Mouse (Mus musculus) layer of hippocampus, postnatal 25 days (tissue): ENCODE results near the gene Twist2. TPM values are rescaled to one million over a fixed set of nuclear protein-coding genes. Genes with fewer than 3 reads are reported as not detected.

Experiments used
- DNase-seq, 2 experiments: peaks; one replicate each; pipeline ENCODE4 v3.0.0; 2022; ENCODE audit warnings: mixed read lengths in 2 of 2, low spot score in 1 of 2; ENCODE audit errors: extremely low spot score in 1 of 2
- total RNA-seq, 2 experiments: library from RNA; stranded (reverse); gene quantifications; 2 replicates each; pipeline ENCODE4 v1.2.3; 2021

The Twist2 gene
- 1 to 10 TPM; 1.3 to 1.5 TPM for total RNA-seq

GRCm38 (mm10) chr1:91800967-91801843 is at the start of gene Twist2:
Twist2 (plus strand) TSS chr1:91801461.
- peak in 1 of 2 experiments; percentile 11 for DNase-seq

DNA sequence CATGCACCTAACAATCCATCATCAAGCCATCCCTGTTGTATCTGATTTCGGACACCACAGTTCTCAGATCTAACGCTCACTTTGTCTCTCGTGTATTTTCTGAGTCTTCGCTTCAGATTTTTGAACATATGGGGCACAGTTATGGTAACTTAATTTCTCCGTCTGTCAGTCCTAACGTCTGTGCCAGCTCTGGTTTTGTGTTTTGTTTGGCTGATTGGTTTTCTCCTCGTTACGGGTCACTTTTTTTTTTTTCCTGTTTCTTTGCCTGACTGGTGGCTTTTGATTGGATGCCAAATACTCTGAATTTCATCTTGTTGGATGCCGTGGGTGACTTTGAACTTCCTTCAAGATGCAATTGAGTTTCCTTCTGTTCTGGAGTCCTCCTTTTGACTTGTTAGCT is 48.3 kb upstream of the Twist2 start:
- DNase-seq: no peak

- DNase-seq: peak; percentile 67 to 83
Measured at GRCm38 (mm10) chr1:91755102-91755501, 46.2 kb upstream of the Twist2 start.

- DNase-seq: no peak
Measured at GRCm38 (mm10) chr1:91757292-91757691, 44.0 kb upstream of the Twist2 start.

GRCm38 (mm10) chr1:91758143-91758542 is 43.1 kb upstream of the Twist2 start:
- DNase-seq: no peak

GRCm38 (mm10) chr1:91758600-91759515 is 42.4 kb upstream of the Twist2 start:
- DNase-seq: no peak

DNA sequence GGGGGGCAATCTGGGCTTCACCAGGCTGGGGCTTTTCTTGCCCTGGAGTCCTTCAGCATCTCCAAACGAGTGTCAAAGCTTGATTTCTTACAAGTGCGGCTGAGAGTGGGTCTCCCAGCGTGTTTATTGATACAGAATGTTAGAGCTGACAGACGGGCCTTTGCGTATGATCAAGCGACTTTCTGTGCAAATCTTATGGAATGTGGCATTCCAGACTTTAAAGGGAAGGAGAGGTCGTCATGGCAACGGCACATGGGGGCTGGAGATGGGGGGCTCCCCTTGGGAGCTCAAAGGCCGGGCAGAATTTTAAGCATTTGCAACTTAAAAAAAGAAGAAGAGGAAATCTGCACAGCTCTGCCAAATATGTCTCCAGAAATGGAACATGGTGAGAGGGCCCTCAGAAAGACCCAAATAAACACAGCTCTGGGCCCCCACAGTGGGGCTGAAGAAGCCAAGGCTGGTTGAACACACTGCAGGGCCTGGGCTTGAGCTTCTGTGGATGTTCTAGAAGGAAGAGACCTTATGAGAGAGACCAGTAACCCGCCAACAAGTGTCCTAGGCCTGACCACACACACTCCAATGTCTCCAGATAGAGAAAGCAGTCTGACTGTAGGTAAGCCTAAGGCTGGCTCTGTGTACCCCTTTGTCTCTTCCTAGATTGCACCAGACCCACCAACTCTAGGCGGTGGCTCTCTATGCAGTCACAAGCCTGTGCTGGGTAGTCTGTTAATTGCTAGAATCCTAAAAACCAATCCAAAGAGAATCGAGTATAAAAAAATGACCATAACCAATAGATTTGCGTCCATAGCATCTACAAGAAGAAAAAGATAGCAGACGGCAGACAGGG is 40.9 kb upstream of the Twist2 start:
- DNase-seq: peak in 1 of 2 experiments; percentile 10

- DNase-seq: no peak
Measured at GRCm38 (mm10) chr1:91762528-91763091, 38.7 kb upstream of the Twist2 start.

GRCm38 (mm10) chr1:91770221-91770624 is 31.0 kb upstream of the Twist2 start:
- DNase-seq: no peak

GRCm38 (mm10) chr1:91770676-91771075 is 30.6 kb upstream of the Twist2 start:
- DNase-seq: no peak

- no peak for DNase-seq
Measured at GRCm38 (mm10) chr1:91776928-91777327, 24.3 kb upstream of the Twist2 start.

GRCm38 (mm10) chr1:91779819-91780218 is 21.4 kb upstream of the Twist2 start:
- no peak for DNase-seq

DNA sequence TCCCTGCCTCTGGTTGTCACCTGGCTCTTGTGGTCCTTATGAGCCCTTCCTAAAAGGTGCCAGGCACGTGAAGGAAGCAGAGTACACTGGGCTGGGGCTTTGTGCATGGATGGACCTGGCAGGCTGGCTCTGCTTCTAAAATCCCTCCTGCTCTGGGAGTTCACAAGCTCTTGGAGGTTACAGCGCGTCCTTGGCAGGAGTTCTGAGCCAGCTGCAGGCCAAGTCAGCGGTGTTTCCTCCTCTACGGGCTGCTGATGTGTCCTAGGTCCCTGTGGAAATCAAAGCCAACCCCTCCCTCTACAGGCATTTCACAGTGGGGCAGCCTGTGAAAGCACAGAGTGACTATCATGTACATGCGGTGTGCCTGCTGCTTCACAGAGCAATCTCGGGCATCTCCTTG is 20.1 kb upstream of the Twist2 start:
- no peak for DNase-seq

GRCm38 (mm10) chr1:91784162-91784561 is 17.1 kb upstream of the Twist2 start:
- DNase-seq: no peak

DNA sequence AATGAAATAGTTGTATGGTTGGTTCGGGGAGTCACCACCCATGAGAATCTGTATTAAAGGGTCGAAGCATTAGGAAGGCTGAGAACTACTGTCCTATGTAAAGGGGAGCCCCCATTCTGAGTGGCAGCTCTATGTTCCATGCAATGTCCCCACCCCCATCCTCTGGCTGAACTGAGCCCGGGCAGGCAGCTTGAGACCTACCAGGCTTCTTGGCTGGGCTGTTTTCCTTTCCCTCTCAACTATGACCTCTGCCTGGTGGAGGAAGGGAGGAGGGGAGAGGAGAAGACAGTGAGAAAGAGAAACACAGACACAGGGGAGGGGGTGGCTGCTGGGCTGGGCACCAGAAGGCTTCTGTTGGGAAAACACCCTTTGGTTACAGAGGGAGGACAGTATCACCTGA is 1.9 kb upstream of the Twist2 start:
- no peak for DNase-seq

DNA sequence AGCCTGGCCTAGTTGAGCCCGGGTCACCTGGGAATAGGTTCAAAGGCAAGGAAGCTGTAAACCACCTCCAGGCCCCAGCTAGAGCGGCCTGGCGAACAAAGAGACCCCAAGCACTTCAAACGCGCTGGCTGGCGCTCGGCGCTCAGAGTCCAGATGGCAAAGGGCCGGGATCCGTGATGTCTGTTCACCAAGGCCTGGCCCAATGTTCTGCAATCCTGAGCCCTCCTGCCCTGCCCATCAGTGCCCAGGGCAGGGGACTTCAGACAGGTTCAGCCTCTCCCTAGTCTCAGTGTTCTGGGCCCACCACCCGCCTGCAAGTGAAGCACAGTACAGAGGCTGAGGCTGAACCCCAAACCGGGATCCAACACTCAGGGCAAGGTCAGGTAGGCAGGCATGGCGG is 913 bp upstream of the Twist2 start:
- no peak for DNase-seq

DNA sequence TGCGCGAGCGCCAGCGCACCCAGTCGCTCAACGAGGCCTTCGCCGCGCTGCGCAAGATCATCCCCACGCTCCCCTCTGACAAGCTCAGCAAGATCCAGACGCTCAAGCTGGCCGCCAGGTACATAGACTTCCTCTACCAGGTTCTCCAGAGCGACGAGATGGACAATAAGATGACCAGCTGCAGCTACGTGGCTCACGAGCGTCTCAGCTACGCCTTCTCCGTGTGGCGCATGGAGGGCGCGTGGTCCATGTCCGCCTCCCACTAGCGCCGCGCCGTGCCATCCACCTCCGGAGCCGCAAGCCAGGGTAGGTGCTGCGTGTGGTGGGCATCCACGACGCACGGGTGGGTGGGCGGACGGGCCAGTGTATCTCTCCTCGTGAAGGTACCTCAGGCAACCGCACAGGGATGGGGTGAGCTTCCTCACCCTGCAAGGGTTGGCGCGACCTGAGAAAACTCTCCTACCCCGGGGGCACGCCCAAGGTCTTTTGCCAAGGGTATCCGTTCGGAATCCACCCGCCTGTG is 644 bp downstream of the Twist2 start:
- peak in 1 of 2 experiments; percentile 42 for DNase-seq

DNA sequence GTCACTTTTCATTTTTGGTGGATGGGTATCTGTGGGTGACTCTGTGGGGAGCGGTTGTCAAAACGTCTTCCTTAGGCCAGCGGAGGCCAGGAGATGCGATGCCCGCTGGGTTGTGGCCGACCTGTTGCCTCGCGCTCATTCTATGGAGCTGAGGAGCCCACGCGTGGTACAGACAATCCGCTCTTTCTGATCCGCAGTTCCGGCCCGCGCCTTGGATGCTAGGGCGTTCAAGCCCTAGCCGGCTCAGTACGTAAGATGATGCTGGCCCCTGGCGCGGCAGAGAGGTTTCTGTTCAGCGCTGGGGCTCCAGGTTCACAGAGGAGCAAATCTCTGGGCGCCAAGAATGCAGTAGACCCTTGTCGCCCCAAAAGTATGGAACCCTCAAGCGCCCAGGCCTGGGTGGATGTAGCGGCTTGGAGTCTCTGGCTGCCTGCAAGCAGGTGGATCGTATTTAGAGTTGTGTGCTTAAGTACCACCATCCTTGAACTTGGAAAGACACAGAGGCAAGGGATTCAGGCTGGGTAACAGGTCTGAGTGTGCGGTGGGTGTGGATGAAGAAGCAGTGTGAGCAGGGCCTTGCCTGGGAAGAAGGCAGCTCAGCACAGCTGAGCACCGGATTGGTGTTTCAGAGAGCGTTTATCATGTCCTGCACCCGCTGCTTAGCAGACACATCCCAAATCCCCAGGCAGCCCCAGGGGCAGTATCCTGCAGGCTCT is 1.3 kb downstream of the Twist2 start:
- DNase-seq: no peak

DNA sequence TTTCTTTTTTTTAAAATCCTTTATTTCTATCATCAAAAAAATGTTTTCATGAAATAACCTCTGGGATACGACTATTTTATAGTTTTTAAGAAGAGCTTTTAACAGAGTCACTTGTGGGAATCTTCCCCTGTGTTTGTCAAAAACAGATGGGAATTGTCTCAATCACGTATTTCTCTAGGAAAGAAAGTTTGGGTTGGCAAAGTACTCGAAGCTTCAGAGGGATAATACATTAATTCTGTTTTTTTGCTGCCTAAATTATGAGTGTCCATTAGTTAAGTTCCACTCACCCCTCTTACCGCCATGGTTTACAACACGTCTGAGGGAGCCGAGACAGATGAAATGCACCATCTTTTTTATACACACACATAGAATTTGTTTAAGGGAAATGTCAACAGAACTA is 2.2 kb downstream of the Twist2 start:
- no peak for DNase-seq
